Mouse (Mus musculus) testis, adult 2 months (tissue): ENCODE measurements around the gene Ube2z.

Experiments
- CTCF ChIP-seq: fragments of 200-500 bp; IDR thresholded peaks from 2 replicates; pipeline ENCODE4 v1.5.1; 2012; ENCODE audit warnings: low read depth, mild to moderate bottlenecking, inconsistent platforms, low read length, moderate library complexity; ENCODE audit not compliant: control insufficient read depth, insufficient read depth, insufficient replicate concordance
- POLR2A ChIP-seq: fragments of 200-500 bp; IDR thresholded peaks from 2 replicates; pipeline ENCODE4 v1.6.1; 2012; ENCODE audit warnings: low read depth, mild to moderate bottlenecking, inconsistent platforms, low read length, moderate library complexity; ENCODE audit not compliant: control insufficient read depth

DNA sequence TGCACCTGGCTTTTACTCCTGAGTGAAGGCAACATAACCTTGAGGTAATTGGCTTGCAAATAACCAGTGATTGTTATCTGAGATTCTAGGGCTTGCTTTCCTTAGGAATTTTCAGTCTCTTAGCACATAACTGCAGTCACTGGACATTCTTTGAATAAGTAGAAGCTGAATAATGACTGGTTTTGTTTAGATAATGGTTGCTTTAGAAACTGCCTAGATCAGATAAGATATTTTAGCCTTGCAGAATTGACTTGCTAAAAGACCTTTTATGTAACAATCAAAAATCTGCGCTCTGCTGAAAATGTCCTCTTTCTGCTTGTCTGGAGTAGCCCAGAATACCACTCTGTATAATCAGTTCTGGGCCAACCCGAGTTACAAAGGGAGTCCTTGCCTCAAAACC lies 48.9 kb upstream of the Ube2z start:
- TF ChIP-seq CTCF (no peak), POLR2A (no peak)
